Mouse (Mus musculus) sigmoid colon, adult 10 weeks (tissue): ENCODE data around the gene Mia. TPM values are rescaled to one million over a fixed set of nuclear protein-coding genes. Genes with fewer than 3 reads are reported as not detected.

Experiments
- polyA plus RNA-seq: library from polyadenylated mRNA; stranded (reverse); fragments of 350-450 nt; fragmentation: Illumina TruSeq; extraction: RNeasy Lipid Tissue Mini Kit (QIAGEN cat#74804); gene quantifications from one replicate; pipeline ENCODE4 v1.2.3, GENCODE M21; 2014; ENCODE audit warnings: low read depth, low replicate concordance

Mia gene
- polyA plus RNA-seq, result not detected

DNA sequence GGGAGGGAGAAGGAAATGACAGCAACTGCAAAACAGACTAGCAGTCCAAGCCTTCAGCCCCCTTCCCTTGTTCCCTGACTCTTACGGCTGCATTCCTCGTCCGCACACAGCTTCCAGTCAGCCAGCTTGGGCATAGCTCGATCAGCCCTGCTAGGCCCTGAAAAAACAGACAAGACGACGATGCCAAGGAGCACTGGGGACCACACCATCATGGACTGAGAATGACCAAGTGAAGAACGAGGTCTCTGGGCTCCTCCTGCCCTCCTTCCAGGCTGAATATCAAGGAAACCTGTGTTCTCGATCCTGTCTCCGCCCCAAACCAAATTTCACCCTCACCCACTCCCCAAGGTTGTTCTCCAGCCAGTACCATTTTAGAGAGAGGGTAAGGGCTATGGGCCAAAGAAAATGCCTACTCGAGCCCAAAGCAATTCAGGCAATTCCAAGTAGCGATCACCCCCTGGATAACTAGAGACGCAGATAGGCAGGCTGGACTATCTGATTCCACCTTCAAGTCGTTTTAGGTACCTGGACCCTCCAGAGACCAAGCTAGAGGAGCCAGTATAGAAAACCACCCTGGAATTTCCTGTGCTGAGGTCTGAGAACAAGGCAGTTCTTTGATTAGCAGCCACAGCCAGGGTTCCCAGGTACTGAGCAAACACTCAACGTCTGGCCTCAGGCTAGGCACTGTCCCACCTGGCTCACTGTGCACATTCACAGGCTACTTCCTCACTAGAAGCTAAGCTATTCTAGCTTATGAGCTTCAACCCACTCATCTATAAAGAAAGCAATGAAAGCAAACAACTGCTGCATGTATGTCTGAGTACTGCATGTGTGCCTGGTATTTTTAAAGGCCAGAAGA, at the start of gene Mia, which contains the start of gene Gm21983:
Gene Mia (minus strand): TSS at position 321 of the 859 bp plus-strand sequence.
Gene Gm21983 (minus strand): TSS at position 250 of the 859 bp plus-strand sequence.

DNA sequence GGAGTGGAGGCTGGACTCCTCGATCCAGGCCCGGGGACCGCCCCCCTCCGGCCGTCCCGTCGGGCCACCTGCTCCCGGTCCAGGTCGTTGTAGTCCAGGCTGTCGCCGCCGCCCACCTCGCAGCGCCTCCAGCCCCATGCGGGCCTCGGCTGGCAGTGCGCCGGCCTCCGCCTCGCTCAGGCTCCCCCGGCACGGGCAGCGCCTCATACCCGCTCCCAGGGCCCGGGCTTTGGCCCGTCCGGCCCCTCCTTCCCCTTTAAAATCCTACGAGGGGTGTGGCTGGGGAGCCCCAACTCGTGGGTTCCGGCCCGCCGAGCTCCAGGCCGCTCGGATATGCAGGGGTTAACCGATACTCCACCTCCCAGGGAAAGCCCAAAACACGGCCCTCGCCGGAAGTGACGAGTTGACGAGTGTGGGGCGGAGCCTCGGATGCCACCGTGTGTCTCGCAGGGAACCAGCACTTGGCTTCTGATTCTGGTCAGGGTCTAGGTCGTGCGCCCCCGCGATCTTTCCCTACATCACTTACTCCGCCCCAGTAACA, 47.4 kb upstream of the Mia start, which contains the start of gene Itpkc:
Gene Itpkc (minus strand): TSS at position 381 of the 541 bp plus-strand sequence.

DNA sequence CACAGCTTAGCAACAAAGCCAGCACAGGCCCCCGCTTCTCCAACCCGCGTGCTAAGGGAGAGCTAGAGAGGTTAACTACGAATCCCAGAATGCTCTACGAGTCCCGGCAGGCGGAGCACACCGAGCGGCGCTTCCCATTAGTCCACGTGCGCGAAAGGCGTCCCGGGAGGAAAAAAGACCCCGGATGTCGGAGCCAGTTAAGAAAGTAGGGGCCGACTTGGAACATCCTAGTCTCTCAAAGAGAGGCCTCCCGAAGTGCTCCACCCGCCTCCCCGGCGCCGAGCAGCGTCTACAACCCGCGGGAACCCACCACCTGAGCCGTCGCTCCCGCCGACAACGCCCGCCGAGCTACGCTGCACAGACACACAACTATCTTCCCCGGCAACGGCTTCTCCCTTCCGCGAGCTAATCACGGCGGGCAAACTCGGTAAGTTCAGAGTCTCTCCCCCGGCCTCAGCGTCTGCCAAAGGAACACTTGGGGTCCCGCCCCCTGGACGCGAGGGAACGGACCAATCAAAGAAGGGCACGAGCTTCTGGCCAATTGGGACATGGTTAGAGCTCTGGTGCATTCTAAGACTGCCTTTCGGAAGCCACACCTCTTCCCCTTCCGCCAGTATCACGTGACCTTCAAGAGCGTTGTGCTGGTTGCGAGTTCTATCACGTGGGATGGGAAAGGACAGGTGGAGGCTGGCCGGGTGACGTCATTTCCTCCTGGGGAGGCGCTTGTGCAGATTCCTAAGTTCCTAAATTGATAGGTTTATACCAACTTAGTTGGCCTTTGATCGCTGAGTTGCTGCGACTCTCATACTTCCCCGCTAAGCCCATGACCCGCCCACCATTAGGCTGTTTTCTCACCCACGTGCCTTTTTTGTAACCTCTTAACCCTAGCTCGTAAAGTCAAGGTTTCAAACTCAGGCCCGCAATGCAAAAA, 15.0 kb upstream of the Mia start, which contains the start of the genes BC024978 and Snrpa:
Gene BC024978 (plus strand): TSS at position 101 of the 931 bp plus-strand sequence.
Gene Snrpa (minus strand): TSS at position 591 of the 931 bp plus-strand sequence.

DNA sequence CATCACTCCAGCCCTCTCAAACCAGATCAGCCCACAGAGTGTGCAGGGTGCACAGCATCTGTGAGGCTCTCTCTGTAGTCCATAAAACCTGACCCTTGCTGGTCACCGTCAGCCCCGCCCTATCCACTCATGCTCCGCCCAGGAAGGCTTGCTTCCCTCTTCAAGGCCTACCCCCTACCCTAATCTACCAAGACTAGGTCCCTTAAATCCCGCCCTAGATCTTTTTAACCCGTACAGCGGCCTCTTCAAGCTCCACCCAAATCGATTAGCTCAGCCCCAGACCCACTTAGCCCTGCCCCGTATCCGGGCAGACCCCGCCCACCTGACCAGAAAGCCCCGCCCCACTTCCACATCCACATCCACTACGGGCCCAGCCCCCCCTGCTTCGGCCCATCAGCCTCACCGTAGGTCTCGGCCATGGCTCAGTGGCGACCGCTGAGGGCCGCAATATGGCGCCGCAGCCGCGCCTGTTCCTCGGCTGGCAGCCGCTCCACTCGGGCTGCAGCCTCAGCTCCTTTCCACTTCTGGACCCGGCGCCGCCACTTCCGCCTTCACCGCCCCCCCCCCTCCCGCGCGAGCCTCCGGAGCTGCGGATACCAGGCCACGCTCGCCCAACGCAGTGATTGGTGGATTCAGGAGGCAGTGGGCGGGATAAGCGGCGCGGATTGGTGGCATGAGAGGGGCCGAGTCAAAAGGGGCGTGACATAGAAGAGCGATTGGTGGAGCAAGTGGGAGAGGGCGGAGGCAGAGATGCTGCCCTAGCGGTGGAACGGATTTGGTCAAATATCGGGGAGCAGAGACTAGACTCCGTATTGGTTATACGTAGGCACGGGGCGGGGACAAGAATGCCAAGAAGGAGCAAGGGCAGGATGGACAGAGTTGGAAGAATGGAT, 2.4 kb downstream of the Mia start, which contains the start of gene Rab4b:
Gene Rab4b (minus strand): TSS at position 573 of the 893 bp plus-strand sequence.

DNA sequence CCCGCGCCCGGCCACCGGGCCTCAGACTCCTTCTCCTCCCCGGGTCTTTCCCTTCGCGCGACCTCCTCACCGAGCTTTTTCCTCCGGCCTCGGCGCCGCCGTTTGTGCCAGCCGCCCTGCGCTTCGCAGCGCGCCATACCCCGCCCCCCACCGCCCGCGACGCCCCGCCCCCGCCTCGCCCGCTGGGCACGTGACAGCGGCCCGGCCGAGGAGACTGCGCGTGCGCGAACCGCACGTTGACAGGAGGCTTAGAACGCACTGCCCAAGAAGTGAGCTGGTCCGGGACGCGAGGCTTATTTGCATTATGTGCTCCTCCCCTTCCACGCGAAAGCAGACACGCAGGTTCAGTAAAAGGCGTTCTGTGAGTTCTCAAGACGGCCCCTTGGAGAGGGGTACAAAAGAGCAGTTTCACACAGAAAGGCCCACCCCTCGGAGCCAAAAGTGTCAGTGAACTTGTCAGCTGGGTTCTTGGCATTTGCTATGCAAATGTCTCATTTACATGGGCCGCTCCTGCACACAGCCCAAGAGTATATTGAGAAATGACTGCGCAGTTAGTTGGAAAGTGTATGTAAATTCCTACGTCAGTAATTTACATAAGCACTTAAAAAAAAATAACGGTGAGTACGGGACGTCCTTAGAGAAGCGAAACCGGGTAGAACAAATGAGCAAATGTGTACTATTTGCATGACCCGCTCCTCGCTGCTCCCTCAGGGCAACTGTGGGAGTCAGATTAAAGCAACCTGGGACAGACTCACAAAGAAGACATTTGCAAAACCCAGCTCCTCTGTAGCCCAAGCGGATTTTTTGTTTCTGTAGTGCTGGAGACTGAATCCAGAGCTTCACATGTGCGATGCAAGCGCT, 14.1 kb downstream of the Mia start, which contains the start of gene Egln2:
Gene Egln2 (minus strand): TSS at position 189 of the 861 bp plus-strand sequence.

DNA sequence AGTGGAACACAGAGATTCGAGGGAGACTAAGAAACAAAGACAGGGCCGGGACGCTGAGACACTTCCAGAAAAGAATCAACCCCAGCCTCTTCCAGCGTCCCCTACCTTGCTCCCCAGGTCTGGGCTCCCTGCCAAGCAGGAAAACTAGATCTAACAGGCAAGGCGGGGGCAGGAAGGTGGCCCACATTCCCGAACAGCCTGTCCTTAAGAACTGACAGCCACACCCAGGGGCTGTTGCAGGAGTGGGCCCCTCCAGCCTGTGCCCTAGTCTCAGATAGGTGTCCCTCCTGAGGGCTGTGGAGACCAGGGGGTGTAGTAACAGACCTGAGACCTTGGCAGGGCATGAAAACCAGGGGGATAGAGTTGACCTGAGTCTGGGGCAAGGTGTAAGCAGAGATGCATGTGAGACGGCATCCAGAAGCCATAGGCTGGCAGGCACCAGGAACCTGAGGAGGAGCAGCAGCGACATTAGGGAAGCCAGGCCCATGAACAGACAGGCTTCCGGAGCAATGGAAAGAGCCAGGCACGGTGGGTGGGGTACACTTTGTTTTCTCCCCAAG, 27.7 kb downstream of the Mia start, which contains the start of gene Cyp2t4:
Gene Cyp2t4 (plus strand): TSS at position 510 of the 560 bp plus-strand sequence.

Other genes with a start within 250 kb of the Mia start
- not detected for gene Cyp2a22, start 241.8 kb downstream of the Mia start, polyA plus RNA-seq
- 0.25 TPM for gene Cyp2a12, start 152.1 kb downstream of the Mia start, polyA plus RNA-seq
- gene Cyp2f2, start 61.2 kb downstream of the Mia start, polyA plus RNA-seq, result 3.7 TPM
- gene Cyp2t4, start 27.4 kb downstream of the Mia start, polyA plus RNA-seq, result not detected
- gene Egln2, start 14.4 kb downstream of the Mia start, polyA plus RNA-seq, result 7.7 TPM
- gene Rab4b, start 2.3 kb downstream of the Mia start, polyA plus RNA-seq, result 5.2 TPM
- gene Gm21983, start 71 bp downstream of the Mia start, polyA plus RNA-seq, result not detected
- gene BC024978, start 14.6 kb upstream of the Mia start, polyA plus RNA-seq, result 7.2 TPM
- gene Snrpa, start 15.1 kb upstream of the Mia start, polyA plus RNA-seq, result 4.7 TPM
- gene Itpkc, start 47.5 kb upstream of the Mia start, polyA plus RNA-seq, result 2.8 TPM
- gene Coq8b, start 51.9 kb upstream of the Mia start, polyA plus RNA-seq, result 0.54 TPM
- gene Numbl, start 77.3 kb upstream of the Mia start, polyA plus RNA-seq, result 0.50 TPM
- 2.3 TPM for gene Ltbp4, start 156.5 kb upstream of the Mia start, polyA plus RNA-seq
- gene Shkbp1, start 174.9 kb upstream of the Mia start, polyA plus RNA-seq, result 2.5 TPM
- gene Gm20479, start 176.3 kb upstream of the Mia start, polyA plus RNA-seq, result not detected